Mouse (Mus musculus) erythroblast, adult 5-6 weeks (primary cell): Measurements from ENCODE around the gene Ecel1. TPM values are rescaled to one million over a fixed set of nuclear protein-coding genes. Genes with fewer than 3 reads are reported as not detected.
A peak's percentile ranks its signal among the peaks of the same experiment; 100 is the strongest.

Experiments used
- ATAC-seq: replicated peaks from 2 replicates; pipeline ENCODE4 v1.8.0; 2016; ENCODE audit warnings: moderate number of reproducible peaks, mild to moderate bottlenecking, moderate TSS enrichment, inconsistent platforms; ENCODE audit not compliant: poor library complexity, low FRiP score, severe bottlenecking
- total RNA-seq, 2 experiments: library from RNA; stranded (forward) in 1 of 2; stranded (reverse) in 1 of 2; fragments of 150-400 nt in 1 of 2; fragments of 200-764, 138-1000 nt in 1 of 2; gene quantifications; 2 replicates each; pipeline versions ENCODE4 v1.2.3 to v1.2.4; 2015 to 2017; ENCODE audit warnings: low replicate concordance in 2 of 2

Gene Ecel1
- not detected in 2 replicates for total RNA-seq (2015; ENCODE audit: low replicate concordance)
- total RNA-seq (2017; ENCODE audit: low replicate concordance), result not detected in 2 replicates

DNA sequence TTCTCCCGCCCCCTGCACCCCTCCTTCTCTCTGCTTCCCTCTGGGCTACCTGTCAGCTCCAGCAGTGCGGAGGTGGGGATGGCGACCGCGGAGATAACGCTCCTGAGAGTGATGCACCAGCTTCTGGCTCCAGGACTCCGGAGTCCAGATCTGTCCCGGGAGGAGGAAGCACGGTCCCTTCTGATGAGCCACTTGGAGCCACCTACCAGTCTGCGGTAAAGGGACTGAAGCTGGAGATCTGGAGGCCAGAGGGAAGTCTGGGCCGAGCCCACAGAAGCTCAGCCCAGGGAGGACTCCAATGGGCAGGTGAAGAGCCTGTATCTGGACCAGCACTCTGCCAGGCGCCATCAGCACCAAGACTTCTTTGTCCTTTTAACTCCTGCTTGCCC lies at the start of gene Ecel1:
Gene Ecel1 (minus strand): TSS at position 323 of the 389 bp plus-strand sequence.
- no peak for ATAC-seq

DNA sequence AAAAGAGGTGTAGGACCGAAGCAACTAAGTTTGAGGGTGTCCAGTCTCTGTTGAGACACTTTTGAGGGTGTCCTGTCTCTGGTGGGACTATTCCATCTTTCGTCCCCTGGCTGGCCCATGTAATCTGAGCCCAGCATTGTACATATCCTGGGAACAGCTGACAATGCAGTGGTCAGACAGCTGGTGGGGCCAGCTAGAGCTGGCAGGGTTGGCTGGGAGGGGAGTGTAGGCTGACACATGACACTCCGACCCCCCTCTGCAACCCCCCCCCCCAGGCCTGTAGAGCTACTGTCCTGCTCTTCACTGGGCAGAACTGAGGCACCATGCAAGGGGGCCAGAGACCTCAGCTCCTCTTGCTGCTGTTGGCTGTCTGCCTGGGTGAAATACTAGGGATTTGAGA lies 49.2 kb upstream of the Ecel1 start:
- no peak for ATAC-seq

DNA sequence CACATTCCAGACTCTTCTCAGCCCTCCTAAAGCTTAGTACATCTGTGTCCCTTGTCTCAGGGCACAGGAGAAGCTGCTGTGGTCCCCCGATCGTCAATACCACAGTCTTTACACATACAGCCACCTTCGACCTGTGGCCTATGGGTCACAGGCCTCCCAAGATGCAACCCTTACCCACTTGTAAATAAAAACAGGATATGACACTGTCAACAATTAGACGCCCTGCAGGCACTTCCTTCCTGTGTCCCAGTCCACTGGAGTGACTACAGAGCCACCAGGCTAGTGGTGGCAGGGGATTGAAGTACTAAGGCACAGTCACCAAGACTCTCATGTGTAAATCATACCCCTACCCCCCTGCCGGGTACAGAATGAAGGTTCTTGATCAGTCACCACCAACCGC lies 48.7 kb upstream of the Ecel1 start:
- no peak for ATAC-seq

DNA sequence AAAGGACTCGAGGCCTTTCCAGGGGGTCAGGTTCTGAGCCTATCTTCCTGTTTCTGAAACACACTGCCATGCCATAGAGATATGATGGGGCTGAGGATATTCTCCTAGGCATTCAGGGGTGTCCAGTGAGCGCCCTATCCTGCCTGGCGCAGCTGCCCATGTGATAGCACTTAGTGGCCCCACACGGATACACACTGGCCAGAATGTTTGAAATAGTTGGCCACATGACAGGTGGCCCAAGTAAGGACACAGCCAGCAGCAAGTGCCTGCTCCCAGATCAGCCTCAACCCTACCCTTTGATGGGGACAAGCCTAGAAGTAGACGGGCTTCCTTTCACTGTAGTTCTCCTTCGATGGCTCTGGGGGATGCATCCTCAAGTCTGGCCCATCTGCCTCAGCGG lies 48.1 kb upstream of the Ecel1 start, which contains the start of gene Chrng:
Gene Chrng (plus strand): TSS at position 193 of the 400 bp plus-strand sequence.
- no peak for ATAC-seq

DNA sequence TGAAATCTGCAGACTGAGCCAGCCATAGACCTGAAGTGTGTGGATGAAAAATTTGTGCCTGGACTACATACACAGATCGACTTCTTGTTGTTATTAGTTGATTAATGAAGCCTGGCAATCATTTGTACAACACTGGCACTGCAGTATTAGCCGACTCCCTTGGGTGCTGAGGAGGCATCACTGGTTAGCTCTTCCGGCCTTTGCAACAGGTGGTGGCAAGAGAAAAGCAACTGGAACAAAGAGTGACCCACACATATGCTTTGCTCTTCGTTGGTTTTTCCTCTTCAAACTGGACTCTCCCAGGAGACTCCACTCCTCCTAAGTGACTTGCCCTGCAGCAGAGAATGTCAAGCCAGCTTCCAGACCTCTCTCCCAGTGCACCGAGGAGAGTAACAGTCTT lies 47.5 kb upstream of the Ecel1 start:
- no peak for ATAC-seq

DNA sequence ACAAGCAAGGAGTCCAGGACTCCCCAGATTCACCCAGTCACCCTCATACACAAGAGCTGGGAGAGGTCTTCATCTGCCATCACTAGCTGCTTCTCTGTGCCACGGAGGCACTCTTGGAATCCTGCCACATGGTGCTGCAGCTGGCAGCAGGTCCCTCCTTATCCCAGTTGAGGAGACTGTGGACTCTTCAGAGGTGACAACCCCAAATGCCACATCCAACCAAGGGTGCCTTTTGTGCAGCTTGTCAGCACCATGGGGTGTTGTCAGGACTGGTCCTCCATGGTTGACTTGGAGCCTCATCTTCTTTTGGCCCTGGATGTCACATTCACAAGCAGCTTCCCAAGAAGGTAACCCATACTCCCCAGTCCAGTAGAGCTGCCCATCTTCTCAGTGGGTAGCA lies 45.5 kb upstream of the Ecel1 start:
- no peak for ATAC-seq

DNA sequence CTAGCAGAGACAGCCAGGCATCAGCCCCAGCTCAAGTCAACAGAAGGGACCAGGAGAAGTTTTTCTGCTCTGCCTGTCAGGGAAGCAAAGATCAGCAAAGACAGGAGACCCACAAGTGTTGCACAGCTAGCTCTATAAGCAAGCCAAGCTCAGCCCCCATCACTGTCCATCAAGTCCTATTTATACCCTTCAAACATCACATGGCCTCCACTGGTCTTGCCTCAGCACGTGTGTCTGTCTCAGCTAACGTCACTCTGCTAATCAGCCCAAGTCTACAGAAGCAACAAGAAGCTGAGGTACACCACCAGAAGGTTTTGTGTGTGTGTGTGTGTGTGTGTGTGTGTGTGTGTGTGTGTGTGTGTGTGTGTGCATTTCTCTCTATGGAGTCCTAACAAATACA lies 44.5 kb upstream of the Ecel1 start:
- no peak for ATAC-seq

DNA sequence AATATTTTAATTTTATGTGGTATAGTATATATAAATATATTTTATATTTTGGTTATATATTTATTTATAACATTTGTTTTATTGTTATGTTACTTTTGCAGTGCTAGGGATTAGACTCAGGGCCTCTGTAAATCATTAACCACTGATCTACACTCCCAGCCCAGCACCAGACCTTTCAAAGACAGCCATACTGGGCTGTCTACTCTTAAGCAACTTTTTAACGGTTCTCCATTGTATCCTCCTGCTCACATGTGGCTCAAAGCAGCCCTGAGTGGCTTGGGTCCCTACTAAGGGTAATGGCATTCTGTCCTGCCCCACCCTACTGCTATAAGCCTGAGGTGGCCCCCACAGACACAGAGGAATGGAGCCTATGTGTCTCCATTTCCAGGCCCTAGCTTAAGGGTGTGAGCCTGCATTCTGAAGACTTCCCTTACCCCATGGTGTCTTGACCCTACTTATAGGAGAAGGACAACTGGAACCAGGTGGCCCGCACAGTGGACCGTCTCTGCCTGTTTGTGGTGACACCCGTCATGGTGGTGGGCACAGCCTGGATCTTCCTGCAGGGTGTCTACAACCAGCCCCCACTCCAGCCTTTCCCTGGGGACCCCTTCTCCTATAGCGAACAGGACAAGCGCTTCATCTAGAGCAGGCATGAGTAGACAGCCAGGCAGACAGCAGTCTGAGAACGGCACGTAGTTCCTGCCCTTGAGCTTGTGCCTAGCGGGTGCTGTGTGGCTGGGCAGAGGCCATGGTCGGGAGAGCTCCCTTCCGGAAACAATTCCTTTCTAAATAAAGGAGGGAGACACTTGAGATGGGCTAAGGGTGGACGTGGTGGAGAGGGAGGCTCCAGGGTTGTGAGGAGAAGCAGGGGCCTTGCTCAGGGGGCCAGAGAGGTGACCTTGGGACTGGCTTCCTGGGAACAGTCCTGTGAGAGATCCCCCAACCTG lies 42.1 kb upstream of the Ecel1 start:
- no peak for ATAC-seq

DNA sequence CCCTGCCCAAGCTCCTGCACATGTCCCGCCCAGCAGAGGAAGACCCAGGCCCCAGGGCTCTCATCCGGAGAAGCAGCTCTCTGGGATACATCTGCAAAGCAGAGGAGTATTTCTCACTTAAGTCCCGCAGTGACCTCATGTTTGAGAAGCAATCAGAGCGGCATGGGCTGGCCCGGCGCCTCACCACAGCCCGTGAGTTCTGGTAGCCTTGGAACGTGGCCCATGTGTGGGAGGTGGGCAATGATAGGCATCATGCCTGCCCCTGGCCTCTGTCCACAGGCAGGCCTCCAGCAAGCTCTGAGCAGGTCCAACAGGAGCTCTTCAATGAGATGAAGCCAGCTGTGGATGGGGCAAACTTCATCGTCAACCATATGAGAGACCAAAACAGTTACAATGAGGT lies 41.0 kb upstream of the Ecel1 start:
- no peak for ATAC-seq

DNA sequence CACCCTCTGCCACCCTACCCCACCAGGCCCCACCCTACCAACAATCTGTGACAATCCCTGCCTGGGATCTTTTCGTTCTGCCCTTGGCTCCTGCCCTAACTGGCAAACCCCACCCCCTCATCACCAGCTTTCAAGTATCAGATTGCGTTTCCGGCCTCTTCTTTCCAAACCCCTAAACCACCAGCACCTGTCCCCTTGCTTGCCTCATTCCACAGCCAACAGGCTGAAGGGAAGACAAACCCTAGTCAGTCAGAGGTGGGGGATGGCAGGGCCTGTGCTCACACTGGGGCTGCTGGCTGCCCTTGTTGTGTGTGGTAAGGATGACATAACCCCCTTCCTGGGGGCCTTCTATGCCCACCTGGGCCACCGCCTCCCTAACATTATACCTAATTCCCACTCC lies 34.1 kb upstream of the Ecel1 start, which contains the start of gene Chrnd:
Gene Chrnd (plus strand): TSS at position 179 of the 400 bp plus-strand sequence.
- no peak for ATAC-seq

DNA sequence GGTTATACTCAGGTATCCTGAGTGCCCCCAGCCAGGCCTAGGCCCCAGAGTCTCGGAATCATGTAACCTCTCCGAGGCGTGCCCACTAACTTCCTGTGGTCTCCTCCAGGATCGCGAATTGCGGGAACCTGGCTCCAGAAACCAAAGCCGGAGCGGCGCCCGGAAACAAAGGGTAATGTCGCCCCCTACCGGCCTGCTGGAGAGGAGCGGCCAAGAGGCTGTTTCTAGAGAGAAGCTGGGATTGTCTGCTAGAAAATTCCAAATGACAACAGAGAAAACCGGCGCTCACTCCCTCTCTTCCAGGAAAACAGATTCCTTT lies 30.7 kb upstream of the Ecel1 start:
- no peak for ATAC-seq

DNA sequence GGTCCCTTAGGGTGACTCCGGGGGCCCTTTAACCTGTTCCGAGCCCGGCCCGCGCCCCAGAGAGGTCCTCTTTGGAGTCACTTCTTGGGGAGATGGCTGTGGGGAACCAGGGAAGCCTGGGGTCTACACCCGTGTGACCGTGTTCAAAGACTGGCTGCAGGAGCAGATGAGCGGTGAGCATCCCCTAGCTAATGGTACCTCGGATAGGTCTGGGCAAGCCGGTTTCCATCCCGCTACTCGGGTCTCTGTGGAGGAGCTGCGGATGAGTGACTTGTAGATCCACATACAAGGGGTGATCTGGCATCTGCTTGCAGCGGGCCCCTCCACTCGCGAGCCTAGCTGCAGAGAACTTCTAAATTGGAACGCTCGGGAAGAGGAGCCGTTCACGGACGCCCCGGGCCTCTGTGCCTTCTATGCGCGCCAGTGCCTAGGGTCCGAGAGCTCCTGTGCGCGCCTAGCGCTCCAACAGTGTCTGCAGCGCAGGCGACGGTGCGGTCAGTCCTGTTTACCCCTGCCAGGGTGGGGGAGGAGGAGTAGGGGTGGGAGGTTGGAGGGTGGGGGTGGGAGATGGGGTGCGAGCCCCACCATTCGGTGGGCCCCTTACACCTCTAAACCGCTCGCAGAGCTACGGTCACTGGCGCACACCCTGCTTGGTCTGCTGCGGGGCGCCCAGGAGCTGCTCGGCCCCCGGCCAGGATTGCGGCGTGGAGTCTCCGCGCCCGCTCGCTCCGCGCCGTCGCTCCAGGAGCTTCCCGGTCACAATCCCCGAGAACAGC lies 30.1 kb upstream of the Ecel1 start:
- ATAC-seq, result no peak

DNA sequence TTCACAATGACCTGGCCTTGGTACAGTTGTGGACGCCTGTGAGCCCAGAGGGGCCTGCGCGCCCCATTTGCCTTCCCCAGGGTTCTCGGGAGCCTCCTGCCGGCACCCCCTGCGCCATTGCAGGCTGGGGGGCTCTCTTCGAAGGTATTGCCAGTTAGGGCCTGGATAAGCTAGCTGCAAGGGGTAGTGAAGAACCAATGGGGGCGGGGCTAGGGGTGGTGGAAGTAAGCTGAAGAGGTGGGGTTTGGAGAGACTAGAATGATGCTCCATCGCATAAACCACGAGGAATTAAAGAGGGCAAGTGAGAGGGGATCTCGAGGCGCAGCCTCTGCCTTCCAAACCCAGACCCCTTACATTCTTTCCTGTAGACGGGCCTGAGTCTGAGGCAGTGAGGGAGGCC lies 29.2 kb upstream of the Ecel1 start:
- no peak for ATAC-seq

DNA sequence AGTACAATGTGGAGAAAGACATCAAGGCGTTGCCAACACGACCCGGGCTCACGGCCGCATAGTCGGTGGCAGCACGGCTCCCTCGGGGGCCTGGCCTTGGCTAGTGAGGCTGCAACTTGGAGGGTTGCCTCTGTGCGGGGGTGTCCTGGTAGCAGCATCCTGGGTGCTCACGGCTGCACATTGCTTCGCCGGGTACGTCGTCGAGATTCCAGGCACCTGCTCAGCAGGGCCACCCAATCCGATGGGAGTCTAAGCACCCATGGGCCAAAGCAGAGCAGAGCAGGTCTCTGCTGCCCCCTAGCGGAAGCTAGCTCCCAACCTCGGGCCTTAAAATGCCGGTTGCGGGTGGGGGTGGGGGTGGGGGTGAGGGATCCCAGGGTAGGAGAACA lies 28.4 kb upstream of the Ecel1 start:
- peak; percentile 32; the same call in 1 of the 2 replicates for ATAC-seq

DNA sequence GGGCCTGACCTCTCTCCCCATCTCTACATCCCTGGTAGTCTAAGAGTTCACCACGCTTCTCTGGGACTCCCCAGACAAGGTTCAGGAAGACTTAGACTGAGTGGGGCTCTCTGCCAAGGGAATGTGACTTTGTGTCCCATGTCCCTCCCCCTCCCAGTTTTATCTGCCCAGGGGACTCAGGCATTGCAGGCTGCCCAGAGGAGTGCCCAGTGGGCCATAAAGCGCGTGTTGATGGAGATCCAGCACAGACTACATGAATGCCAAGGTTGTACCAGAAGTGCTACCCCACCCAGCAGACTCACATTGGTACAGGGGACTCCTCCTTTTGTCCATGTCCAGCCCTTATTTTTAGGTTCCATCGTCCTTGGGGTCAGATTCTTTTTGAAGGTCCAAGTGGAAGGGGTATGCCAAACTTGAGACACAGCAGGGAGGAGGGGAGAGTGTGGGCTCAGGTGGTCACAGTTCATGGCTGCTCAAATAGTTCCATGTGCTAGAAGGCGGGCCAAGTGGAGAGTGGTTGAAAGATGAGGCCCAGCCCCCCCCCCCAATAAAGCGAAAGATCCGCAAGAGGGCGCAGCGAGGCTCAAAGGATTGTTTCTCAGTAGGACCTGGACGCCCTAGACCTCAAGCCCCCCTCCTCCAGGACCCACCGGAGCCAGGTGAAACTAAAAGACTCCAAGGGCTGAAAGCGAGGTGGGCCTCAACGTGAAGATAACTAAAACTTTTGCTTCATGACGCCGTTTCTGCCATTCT lies 27.9 kb upstream of the Ecel1 start:
- no peak for ATAC-seq

DNA sequence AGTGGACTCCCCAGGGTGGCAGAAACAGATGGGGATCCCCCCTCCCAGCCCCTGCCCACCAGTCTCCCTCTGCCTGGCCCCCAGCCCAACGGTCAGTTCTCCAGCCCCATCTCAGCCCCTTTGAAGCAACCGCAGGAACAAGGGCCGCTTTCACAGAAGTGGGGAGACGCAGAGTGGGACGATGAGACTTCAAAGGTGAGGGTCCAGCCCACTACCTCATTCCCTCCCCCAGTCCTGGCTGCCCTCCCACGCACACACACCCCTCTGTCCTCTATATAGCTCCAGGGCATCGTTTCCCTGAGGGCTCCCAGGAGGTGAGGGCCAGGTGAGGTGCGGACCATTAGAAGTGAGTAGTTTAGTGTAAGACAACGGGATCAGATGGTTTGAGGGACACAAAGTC lies 26.7 kb upstream of the Ecel1 start, which contains the start of gene Prss56:
Gene Prss56 (plus strand): TSS at position 301 of the 400 bp plus-strand sequence.
- no peak for ATAC-seq

DNA sequence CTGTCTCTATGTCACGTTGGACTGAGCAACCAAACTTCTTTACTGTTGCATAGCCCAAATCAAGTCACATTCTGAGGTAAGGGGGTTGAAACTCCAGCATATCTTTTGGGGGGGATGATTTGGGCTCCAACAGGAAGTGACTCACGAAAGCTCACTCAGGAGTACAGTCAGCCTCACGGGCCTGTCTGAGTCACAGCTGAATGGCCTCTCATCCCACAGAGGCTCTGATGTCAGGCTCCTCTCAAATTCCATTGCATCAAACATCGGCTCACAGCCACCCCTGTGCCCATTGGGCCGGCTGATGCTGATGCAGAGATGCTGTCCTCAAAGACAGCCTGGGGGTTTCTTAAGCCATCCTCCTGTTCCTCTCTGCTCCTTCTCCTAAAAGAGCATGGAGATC lies 24.6 kb upstream of the Ecel1 start:
- no peak for ATAC-seq

DNA sequence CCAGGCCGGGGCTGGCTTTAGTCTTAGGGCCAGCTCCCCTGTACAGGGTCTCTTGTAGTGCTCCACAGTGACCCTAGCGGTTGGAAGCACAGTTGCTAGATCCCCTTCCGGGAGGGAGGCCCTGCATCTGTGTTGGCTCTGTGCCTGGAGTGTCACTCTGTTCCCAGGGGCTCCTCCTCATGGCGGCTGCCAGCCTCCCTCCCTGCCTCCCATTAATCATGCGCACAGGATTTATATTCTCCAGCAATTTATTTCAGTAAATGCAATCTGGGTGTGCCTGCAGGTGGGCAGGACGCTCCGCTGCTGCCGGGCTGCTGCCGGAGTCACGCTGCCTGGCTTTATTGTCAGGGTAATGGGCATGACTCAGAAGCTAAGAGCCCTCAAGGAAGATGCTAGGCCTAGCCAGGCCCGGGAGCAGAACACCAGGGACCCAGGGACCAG lies 19.6 kb upstream of the Ecel1 start:
- ATAC-seq, result no peak

DNA sequence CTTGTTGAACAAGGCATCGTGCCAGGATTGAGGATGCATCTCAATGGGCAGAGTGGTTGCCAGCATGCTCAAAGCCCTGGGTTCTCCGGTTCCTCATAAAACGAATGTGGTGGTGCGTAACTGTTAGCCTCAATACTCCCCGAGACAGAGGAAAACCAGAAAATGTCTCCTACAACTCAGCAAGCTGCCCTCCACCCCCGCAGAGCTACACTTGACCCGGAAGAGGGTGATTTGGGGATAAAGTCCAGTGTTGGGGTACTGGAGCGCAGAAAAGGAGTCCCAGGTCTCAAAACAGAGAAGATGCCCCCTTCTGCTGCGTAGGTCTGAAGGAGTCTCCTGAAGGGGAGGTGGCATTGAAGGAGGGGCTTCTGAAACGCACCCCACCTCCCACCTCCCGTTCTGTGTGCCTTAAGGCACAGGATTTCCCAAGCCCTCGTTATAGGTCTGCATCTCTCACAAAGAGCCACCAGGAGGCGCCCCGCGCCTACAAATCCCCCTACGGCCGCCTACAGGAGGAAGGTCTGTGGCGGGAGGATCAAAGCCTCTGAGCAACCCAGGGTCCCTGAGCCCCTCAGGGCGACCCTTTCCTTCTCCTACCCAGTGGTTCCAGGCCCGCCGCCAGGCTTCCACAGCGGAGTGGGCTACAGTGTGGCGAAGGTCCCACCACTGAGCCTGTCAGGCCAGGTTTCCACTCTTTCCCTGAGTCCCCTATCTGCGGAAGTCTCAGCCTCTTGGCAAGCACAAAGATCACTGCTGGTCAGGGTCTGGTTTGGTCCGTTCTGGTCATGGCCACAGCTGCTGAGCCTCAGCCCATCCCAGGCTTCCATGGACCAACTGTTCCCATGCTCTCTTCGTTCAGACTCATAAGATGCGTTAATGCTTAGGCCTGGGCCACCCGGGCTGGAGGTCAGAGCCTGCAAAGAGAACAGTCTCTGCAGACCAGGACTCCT lies 18.0 kb upstream of the Ecel1 start:
- no peak for ATAC-seq
